Comparison of ENCODE assay signal across 24 mouse cellular contexts in the genomic region with DNA sequence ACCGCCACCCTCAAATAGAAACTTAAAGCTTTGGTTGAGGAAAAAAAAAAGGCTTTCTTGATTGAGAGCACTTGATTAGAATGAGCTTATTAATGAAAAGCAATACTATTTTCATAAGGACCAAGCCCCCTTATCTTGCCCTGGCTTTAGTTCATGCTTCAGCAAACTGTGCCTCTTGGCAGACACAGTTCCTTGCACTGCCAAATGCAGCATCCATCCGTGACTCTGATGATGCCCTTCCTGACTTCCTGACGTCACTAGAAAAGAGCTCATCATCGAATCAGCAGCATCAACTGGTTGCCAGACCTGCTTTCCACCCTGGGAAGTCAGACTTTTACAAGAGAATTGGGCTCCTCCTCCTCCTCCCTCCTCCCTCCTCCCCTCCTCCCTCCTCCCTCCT.
"Had no signal": no experiment of that assay in that cellular context is flagged by ENCODE, and none has a peak within 500 bp of the region (broad histone marks: within the 10 kb centered on the region; RNA-seq: fewer than 3 reads in every experiment).

No protein-coding gene starts in this region.

- H3K27me3 ChIP-seq: heart, embryonic 13.5 days; heart, embryonic 15.5 days; kidney, embryonic 15.5 days; limb, embryonic 12.5 days; liver, embryonic 13.5 days; liver, embryonic 15.5 days had no signal

- H3K27ac ChIP-seq: heart, adult 2 months; heart, embryonic 13.5 days; heart, embryonic 15.5 days; hindbrain, embryonic 14.5 days; kidney, embryonic 15.5 days; kidney, postnatal 0 days; limb, embryonic 10.5 days; limb, embryonic 12.5 days; liver, embryonic 13.5 days; liver, embryonic 15.5 days had no signal

- H3K36me3 ChIP-seq: heart, embryonic 13.5 days; heart, embryonic 15.5 days; kidney, embryonic 15.5 days; limb, embryonic 10.5 days; limb, embryonic 12.5 days; liver, embryonic 13.5 days; liver, embryonic 15.5 days had no signal

- H3K4me2 ChIP-seq: heart, embryonic 11.5 days; heart, embryonic 13.5 days; heart, embryonic 15.5 days; hindbrain, embryonic 14.5 days; kidney, embryonic 15.5 days; limb, embryonic 12.5 days; liver, embryonic 11.5 days; liver, embryonic 13.5 days; liver, embryonic 15.5 days had no signal

- H3K9ac ChIP-seq: heart, embryonic 13.5 days; heart, embryonic 15.5 days; hindbrain, embryonic 14.5 days; kidney, embryonic 15.5 days; limb, embryonic 12.5 days; liver, embryonic 13.5 days; liver, embryonic 15.5 days; liver, postnatal 0 days had no signal

- H3K4me3 ChIP-seq: heart, adult 2 months; heart, embryonic 13.5 days; heart, embryonic 15.5 days; kidney, embryonic 15.5 days; limb, embryonic 10.5 days; limb, embryonic 12.5 days; liver, embryonic 13.5 days; liver, embryonic 15.5 days had no signal

- DNase-seq: gastrocnemius, postnatal 14 days; gastrocnemius, postnatal 36 days; heart, adult 11 months; heart, adult 2 months; heart, postnatal 14 days; heart, postnatal 36 days; kidney, adult 11 months; kidney, adult 9 months; kidney, postnatal 14 days; liver; liver, embryonic 13.5 days; liver, postnatal 0 days had no signal

- ATAC-seq: hindbrain, embryonic 16.5 days; intestine, embryonic 16.5 days; liver, postnatal 0 days had no signal

- H3K9me3 ChIP-seq: heart, embryonic 13.5 days; heart, embryonic 15.5 days; kidney, embryonic 15.5 days; limb, embryonic 10.5 days; limb, embryonic 12.5 days; liver, embryonic 13.5 days; liver, embryonic 15.5 days had no signal

- H3K4me1 ChIP-seq: heart, embryonic 13.5 days; heart, embryonic 15.5 days; kidney, embryonic 15.5 days; limb, embryonic 10.5 days; limb, embryonic 12.5 days; liver, embryonic 13.5 days; liver, embryonic 15.5 days had no signal
